Mouse (Mus musculus): Measurements from ENCODE around the gene Sec13.

Gene Sec13

GRCm38 (mm10) chr6:113712718-113713117 lies 27.8 kb downstream of the Sec13 start:
- DNase-seq (ENCODE audit: low read depth, low spot score): no peak

- peak; percentile 59 for DNase-seq (ENCODE audit: low read depth, low spot score)
These were observed 43.0 kb downstream of the Sec13 start for GRCm38 (mm10) chr6:113697222-113698205.

GRCm38 (mm10) chr6:113696582-113697221 lies 43.8 kb downstream of the Sec13 start, which contains the start of gene Tatdn2:
Gene Tatdn2, plus strand, starts transcription at chr6:113697050.
- peak; percentile 99 for DNase-seq (ENCODE audit: low read depth, low spot score)

- no peak for DNase-seq (ENCODE audit: low read depth, low spot score)
These were observed 44.7 kb downstream of the Sec13 start for GRCm38 (mm10) chr6:113695766-113696355.

GRCm38 (mm10) chr6:113695203-113695602 lies 45.3 kb downstream of the Sec13 start:
- no peak for DNase-seq (ENCODE audit: low read depth, low spot score)

GRCm38 (mm10) chr6:113693377-113693776 lies 47.2 kb downstream of the Sec13 start:
- DNase-seq (ENCODE audit: low read depth, low spot score): no peak

GRCm38 (mm10) chr6:113692661-113693133 lies 47.8 kb downstream of the Sec13 start:
- peak; percentile 45 for DNase-seq (ENCODE audit: low read depth, low spot score)

GRCm38 (mm10) chr6:113691084-113691462 lies 49.5 kb downstream of the Sec13 start:
- DNase-seq (ENCODE audit: low read depth, low spot score): no peak

GRCm38 (mm10) chr6:113690400-113691083 lies 50.0 kb downstream of the Sec13 start:
- no peak for DNase-seq (ENCODE audit: low read depth, low spot score)

GRCm38 (mm10) chr6:113690008-113690399 lies 50.5 kb downstream of the Sec13 start:
- DNase-seq (ENCODE audit: low read depth, low spot score): no peak

GRCm38 (mm10) chr6:113686551-113687125 lies 53.9 kb downstream of the Sec13 start:
- DNase-seq (ENCODE audit: low read depth, low spot score): no peak

GRCm38 (mm10) chr6:113683081-113683825 lies 57.3 kb downstream of the Sec13 start:
- DNase-seq (ENCODE audit: low read depth, low spot score): no peak

- peak; percentile 83 for DNase-seq (ENCODE audit: low read depth, low spot score)
These were observed 59.3 kb downstream of the Sec13 start for GRCm38 (mm10) chr6:113681271-113681670.

GRCm38 (mm10) chr6:113679993-113680566 lies 60.5 kb downstream of the Sec13 start:
- no peak for DNase-seq (ENCODE audit: low read depth, low spot score)

GRCm38 (mm10) chr6:113678246-113679012 lies 62.1 kb downstream of the Sec13 start:
- DNase-seq (ENCODE audit: low read depth, low spot score): no peak
